Mouse (Mus musculus): ENCODE measurements around the gene Npas1. TPM values are rescaled to one million over a fixed set of nuclear protein-coding genes. Genes with fewer than 3 reads are reported as not detected.

Npas1 gene
- polyA plus RNA-seq, 1 experiment from 2014 or later, result 6.3 TPM

GRCm38 (mm10) chr7:16418713-16419112 lies 58.8 kb downstream of the Npas1 start:
- no peak for ATAC-seq
- H3K36me3 ChIP-seq (ENCODE audit: control insufficient read depth, insufficient read depth, low read length), result peaks cover 37% of the 10 kb centered on the region
- 91% methylated on average over 5 of the region's 5 CpGs for WGBS

GRCm38 (mm10) chr7:16417141-16417771 lies 60.3 kb downstream of the Npas1 start:
- peaks cover 4% of the 10 kb centered on the region for H3K4me1 ChIP-seq (ENCODE audit: control insufficient read depth, insufficient read depth, low read depth, low read length)
- WGBS, result 84% methylated on average over 10 of the region's 10 CpGs
- ATAC-seq, result no peak
- H3K9ac ChIP-seq (ENCODE audit: low read depth, low read length), result no peak overlapping the region
- no peak overlapping the region for H3K27ac ChIP-seq (ENCODE audit: low read depth, low read length)
- no peaks in the 10 kb centered on the region for H3K9me3 ChIP-seq (ENCODE audit: control insufficient read depth, low read length)
- H3K36me3 ChIP-seq (ENCODE audit: control insufficient read depth, insufficient read depth, low read length), result peaks cover 32% of the 10 kb centered on the region
- H3K4me2 ChIP-seq (ENCODE audit: low read length), result no peak overlapping the region
- no peak overlapping the region for H3K4me3 ChIP-seq (ENCODE audit: low read length)
- no peaks in the 10 kb centered on the region for H3K27me3 ChIP-seq (replicated peaks; ENCODE audit: control insufficient read depth, insufficient read depth, low read length)

More at GRCm38 (mm10) chr7:16418713-16419112, 58.8 kb downstream of the Npas1 start:
- Histone ChIP-seq H3K4me1 (ENCODE audit: control insufficient read depth, insufficient read depth, low read depth, low read length) (no peaks in the 10 kb centered on the region), H3K9me3 (ENCODE audit: control insufficient read depth, low read length) (no peaks in the 10 kb centered on the region), H3K9ac (ENCODE audit: low read depth, low read length) (no peak overlapping the region), H3K4me3 (ENCODE audit: low read length) (no peak overlapping the region), H3K27ac (ENCODE audit: low read depth, low read length) (no peak overlapping the region), H3K4me2 (ENCODE audit: low read length) (no peak overlapping the region), H3K27me3 (replicated peaks; ENCODE audit: control insufficient read depth, insufficient read depth, low read length) (no peaks in the 10 kb centered on the region)

- Histone ChIP-seq H3K36me3 (ENCODE audit: control insufficient read depth, insufficient read depth, low read length) (peaks cover 16% of the 10 kb centered on the region), H3K4me2 (ENCODE audit: low read length) (no peak overlapping the region), H3K27me3 (replicated peaks; ENCODE audit: control insufficient read depth, insufficient read depth, low read length) (no peaks in the 10 kb centered on the region), H3K4me1 (ENCODE audit: control insufficient read depth, insufficient read depth, low read depth, low read length) (peaks cover 4% of the 10 kb centered on the region), H3K27ac (ENCODE audit: low read depth, low read length) (no peak overlapping the region), H3K9ac (ENCODE audit: low read depth, low read length) (no peak overlapping the region), H3K9me3 (ENCODE audit: control insufficient read depth, low read length) (no peaks in the 10 kb centered on the region), H3K4me3 (ENCODE audit: low read length) (no peak overlapping the region)
- 84% methylated on average over 3 of the region's 3 CpGs for WGBS
- no peak for ATAC-seq
These were observed 62.1 kb downstream of the Npas1 start for GRCm38 (mm10) chr7:16415426-16415825.

GRCm38 (mm10) chr7:16412930-16413329 lies 64.6 kb downstream of the Npas1 start:
- H3K27me3 ChIP-seq (replicated peaks; ENCODE audit: control insufficient read depth, insufficient read depth, low read length), result no peaks in the 10 kb centered on the region
- H3K4me2 ChIP-seq (ENCODE audit: low read length), result no peak overlapping the region
- H3K4me3 ChIP-seq (ENCODE audit: low read length), result no peak overlapping the region
- ATAC-seq, result no peak
- H3K9ac ChIP-seq (ENCODE audit: low read depth, low read length), result no peak overlapping the region
- 60% methylated on average over 2 of the region's 2 CpGs for WGBS
- H3K27ac ChIP-seq (ENCODE audit: low read depth, low read length), result no peak overlapping the region
- H3K36me3 ChIP-seq (ENCODE audit: control insufficient read depth, insufficient read depth, low read length), result peaks cover 8% of the 10 kb centered on the region
- H3K9me3 ChIP-seq (ENCODE audit: control insufficient read depth, low read length), result no peaks in the 10 kb centered on the region
- peaks cover 4% of the 10 kb centered on the region for H3K4me1 ChIP-seq (ENCODE audit: control insufficient read depth, insufficient read depth, low read depth, low read length)

GRCm38 (mm10) chr7:16412220-16412896 lies 65.2 kb downstream of the Npas1 start:
- no peak overlapping the region for H3K4me3 ChIP-seq (ENCODE audit: low read length)
- H3K9ac ChIP-seq (ENCODE audit: low read depth, low read length), result no peak overlapping the region
- H3K4me2 ChIP-seq (ENCODE audit: low read length), result no peak overlapping the region
- no peak overlapping the region for H3K27ac ChIP-seq (ENCODE audit: low read depth, low read length)
- 87% methylated on average over 8 of the region's 8 CpGs for WGBS
- no peaks in the 10 kb centered on the region for H3K9me3 ChIP-seq (ENCODE audit: control insufficient read depth, low read length)
- H3K36me3 ChIP-seq (ENCODE audit: control insufficient read depth, insufficient read depth, low read length), result peaks cover 8% of the 10 kb centered on the region
- ATAC-seq, result no peak
- H3K27me3 ChIP-seq (replicated peaks; ENCODE audit: control insufficient read depth, insufficient read depth, low read length), result no peaks in the 10 kb centered on the region
- H3K4me1 ChIP-seq (ENCODE audit: control insufficient read depth, insufficient read depth, low read depth, low read length), result peaks cover 4% of the 10 kb centered on the region

- Histone ChIP-seq H3K4me2 (ENCODE audit: low read length) (no peak overlapping the region), H3K4me1 (ENCODE audit: control insufficient read depth, insufficient read depth, low read depth, low read length) (peaks cover 8% of the 10 kb centered on the region), H3K9me3 (ENCODE audit: control insufficient read depth, low read length) (no peaks in the 10 kb centered on the region), H3K27ac (ENCODE audit: low read depth, low read length) (no peak overlapping the region), H3K9ac (ENCODE audit: low read depth, low read length) (no peak overlapping the region), H3K4me3 (ENCODE audit: low read length) (no peak overlapping the region), H3K27me3 (replicated peaks; ENCODE audit: control insufficient read depth, insufficient read depth, low read length) (no peaks in the 10 kb centered on the region), H3K36me3 (ENCODE audit: control insufficient read depth, insufficient read depth, low read length) (no peaks in the 10 kb centered on the region)
- 89% methylated on average over 5 of the region's 5 CpGs for WGBS
- no peak for ATAC-seq
These were observed 66.4 kb downstream of the Npas1 start for GRCm38 (mm10) chr7:16411100-16411499.

- Histone ChIP-seq H3K4me2 (ENCODE audit: low read length) (no peak overlapping the region), H3K4me1 (ENCODE audit: control insufficient read depth, insufficient read depth, low read depth, low read length) (peaks cover 29% of the 10 kb centered on the region), H3K27me3 (replicated peaks; ENCODE audit: control insufficient read depth, insufficient read depth, low read length) (no peaks in the 10 kb centered on the region), H3K9me3 (ENCODE audit: control insufficient read depth, low read length) (no peaks in the 10 kb centered on the region), H3K27ac (ENCODE audit: low read depth, low read length) (no peak overlapping the region), H3K36me3 (ENCODE audit: control insufficient read depth, insufficient read depth, low read length) (no peaks in the 10 kb centered on the region), H3K9ac (ENCODE audit: low read depth, low read length) (no peak overlapping the region), H3K4me3 (ENCODE audit: low read length) (no peak overlapping the region)
- no peak for ATAC-seq
- WGBS, result 86% methylated on average over 3 of the region's 3 CpGs
These were observed 70.5 kb downstream of the Npas1 start for GRCm38 (mm10) chr7:16406978-16407377.

Other genes with a start within 250 kb of the Npas1 start
- 0.07 and 0.13 TPM in 2 replicates for gene C5ar2, start 233.6 kb downstream of the Npas1 start, polyA plus RNA-seq (2015; fragmentation: Nextera tagmentation; extraction: Ambion mirVana)
- 2.1 and 2.4 TPM in 2 replicates for gene C5ar1, start 218.2 kb downstream of the Npas1 start, polyA plus RNA-seq (2015; fragmentation: Nextera tagmentation; extraction: Ambion mirVana)
- 55.5 and 62.4 TPM in 2 replicates for gene Inafm1, start 204.1 kb downstream of the Npas1 start, polyA plus RNA-seq (2015; fragmentation: Nextera tagmentation; extraction: Ambion mirVana)
- 26.1 TPM in 2 replicates for gene Ccdc9, start 190.9 kb downstream of the Npas1 start, polyA plus RNA-seq (2015; fragmentation: Nextera tagmentation; extraction: Ambion mirVana)
- 31.3 and 32.7 TPM in 2 replicates for gene Bbc3, start 169.3 kb downstream of the Npas1 start, polyA plus RNA-seq (2015; fragmentation: Nextera tagmentation; extraction: Ambion mirVana)
- 267 and 272 TPM in 2 replicates for gene Sae1, start 89.9 kb downstream of the Npas1 start, polyA plus RNA-seq (2015; fragmentation: Nextera tagmentation; extraction: Ambion mirVana)
- gene Zc3h4, start 76.8 kb downstream of the Npas1 start, polyA plus RNA-seq (2015; fragmentation: Nextera tagmentation; extraction: Ambion mirVana), result 11.7 and 13.4 TPM in 2 replicates
- 77.0 and 86.9 TPM in 2 replicates for gene Tmem160, start 24.9 kb downstream of the Npas1 start, polyA plus RNA-seq (2015; fragmentation: Nextera tagmentation; extraction: Ambion mirVana)
- gene Arhgap35, start 137.3 kb upstream of the Npas1 start, polyA plus RNA-seq (2015; fragmentation: Nextera tagmentation; extraction: Ambion mirVana), result 28.5 and 33.5 TPM in 2 replicates
- not detected in 2 replicates for gene Ceacam15, start 198.0 kb upstream of the Npas1 start, polyA plus RNA-seq (2015; fragmentation: Nextera tagmentation; extraction: Ambion mirVana)
- gene Ceacam9, start 244.2 kb upstream of the Npas1 start, polyA plus RNA-seq (2015; fragmentation: Nextera tagmentation; extraction: Ambion mirVana), result 0.33 and 0.51 TPM in 2 replicates